Mouse (Mus musculus): ENCODE data around the gene Sap18b. TPM values are rescaled to one million over a fixed set of nuclear protein-coding genes. Genes with fewer than 3 reads are reported as not detected.
"Not testable (repeated sequence)": the region's sequence is repeated elsewhere in the genome, so short reads cannot be mapped to it uniquely, and the experiment has no call there.

Sap18b gene
- polyA plus RNA-seq, 1 experiment from 2014 or later: 348 TPM

- no peak for ATAC-seq (ENCODE audit: insufficient read depth, low FRiP score, low TSS enrichment)
- H3K4me2 ChIP-seq (ENCODE audit: low read depth): no peak overlapping the region
- H3K27me3 ChIP-seq (ENCODE audit: control insufficient read depth, insufficient read depth, low read length): no peaks in the 10 kb centered on the region
- no peaks in the 10 kb centered on the region for H3K9me3 ChIP-seq (ENCODE audit: control insufficient read depth, low read length)
- no peaks in the 10 kb centered on the region; the same call in 1 of the 2 replicates for H3K36me3 ChIP-seq (ENCODE audit: control insufficient read depth, insufficient read depth, low read length)
- DNase-seq (ENCODE audit: low spot score): no peak
- H3K9ac ChIP-seq (ENCODE audit: low read length): no peak overlapping the region
- 91% methylated on average over 2 of the region's 2 CpGs for WGBS
- H3K4me1 ChIP-seq (ENCODE audit: control insufficient read depth, insufficient read depth, low read length): peaks cover 5% of the 10 kb centered on the region
- no peak overlapping the region for H3K4me3 ChIP-seq (ENCODE audit: low read depth, low read length)
- H3K27ac ChIP-seq (ENCODE audit: low read depth, low read length): no peak overlapping the region
Measured at GRCm38 (mm10) chr8:95850326-95850725, 25.2 kb downstream of the Sap18b start.

DNA sequence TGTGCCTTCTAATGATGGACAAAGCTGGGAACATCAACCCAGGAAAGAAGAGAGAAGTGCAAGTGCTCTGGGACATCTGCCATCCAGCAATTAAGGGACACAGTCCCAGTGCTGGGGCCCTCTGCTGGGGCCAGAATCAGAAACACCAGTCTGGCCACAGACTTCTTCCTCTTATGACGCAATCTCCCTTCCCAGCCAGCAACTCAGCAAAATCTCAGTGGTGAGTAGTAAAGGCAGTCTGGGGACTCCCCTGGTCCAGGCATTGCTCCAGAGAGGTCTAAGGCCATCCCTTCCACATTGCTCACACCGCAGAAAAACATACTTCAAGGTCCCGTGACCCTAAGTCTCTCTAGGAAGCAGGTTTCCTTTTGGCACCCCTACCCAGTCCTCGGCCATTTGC, 27.1 kb downstream of the Sap18b start:
- Histone ChIP-seq H3K27me3 (ENCODE audit: control insufficient read depth, insufficient read depth, low read length) (no peaks in the 10 kb centered on the region), H3K9me3 (ENCODE audit: control insufficient read depth, low read length) (no peaks in the 10 kb centered on the region), H3K27ac (ENCODE audit: low read depth, low read length) (no peak overlapping the region), H3K4me3 (ENCODE audit: low read depth, low read length) (no peak overlapping the region; the same call in 1 of the 2 replicates), H3K9ac (ENCODE audit: low read length) (no peak overlapping the region), H3K4me1 (ENCODE audit: control insufficient read depth, insufficient read depth, low read length) (peaks cover 5% of the 10 kb centered on the region), H3K36me3 (ENCODE audit: control insufficient read depth, insufficient read depth, low read length) (no peaks in the 10 kb centered on the region), H3K4me2 (ENCODE audit: low read depth) (peak overlapping the region; percentile 60)
- no peak for DNase-seq (ENCODE audit: low spot score)
- no peak for ATAC-seq (ENCODE audit: insufficient read depth, low FRiP score, low TSS enrichment)
- WGBS: 77% methylated on average over 4 of the region's 4 CpGs

DNA sequence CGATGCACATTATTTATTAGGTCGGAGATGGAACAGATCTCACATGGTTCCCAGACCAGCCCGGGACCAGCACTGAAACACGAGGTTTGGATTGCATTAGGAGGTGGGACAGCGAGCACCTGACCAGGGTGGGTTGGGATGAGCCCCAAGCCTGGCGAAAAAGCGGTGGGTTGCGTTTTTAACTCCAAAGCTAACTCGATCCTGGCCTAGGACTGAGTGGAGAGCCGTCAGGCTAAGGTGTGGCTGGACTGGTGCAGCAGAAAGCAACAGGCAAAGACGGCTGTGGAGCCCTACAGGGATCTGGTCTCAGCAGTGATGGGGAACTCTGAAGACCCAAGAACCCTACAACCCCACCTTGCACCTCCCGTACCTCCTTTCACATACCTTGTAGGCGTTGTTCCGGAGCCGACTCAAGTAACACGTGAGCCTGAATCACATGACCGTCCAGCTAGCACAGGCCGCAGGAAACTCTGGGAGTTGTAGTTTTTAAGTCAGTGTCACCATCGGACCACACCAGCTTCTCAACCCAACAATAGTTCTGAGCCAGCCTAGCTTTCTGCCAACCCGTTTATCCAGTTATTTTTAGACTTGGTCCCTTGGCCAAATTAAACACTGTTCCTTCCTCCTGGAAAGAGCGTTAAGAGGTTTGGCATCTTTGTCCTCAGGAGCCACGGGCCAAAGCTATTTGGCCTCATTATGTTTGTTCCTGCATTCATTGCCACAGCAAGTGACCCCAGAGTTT, 28.1 kb downstream of the Sap18b start, which contains the start of gene Slc38a7:
Slc38a7 (minus strand) TSS at position 438 of the 742 bp plus-strand sequence.
- Histone ChIP-seq H3K27me3 (ENCODE audit: control insufficient read depth, insufficient read depth, low read length) (no peaks in the 10 kb centered on the region), H3K27ac (ENCODE audit: low read depth, low read length) (no peak within 1 kb of the TSS), H3K9me3 (ENCODE audit: control insufficient read depth, low read length) (no peaks in the 10 kb centered on the region), H3K36me3 (ENCODE audit: control insufficient read depth, insufficient read depth, low read length) (no peaks in the 10 kb centered on the region), H3K4me1 (ENCODE audit: control insufficient read depth, insufficient read depth, low read length) (peaks cover 5% of the 10 kb centered on the region), H3K4me2 (ENCODE audit: low read depth) (peak within 1 kb of the TSS; percentile 60), H3K9ac (ENCODE audit: low read length) (peak within 1 kb of the TSS; percentile 57), H3K4me3 (ENCODE audit: low read depth, low read length) (peak within 1 kb of the TSS; percentile 56)
- WGBS: 14% methylated on average over 22 of the region's 22 CpGs
- ATAC-seq (ENCODE audit: insufficient read depth, low FRiP score, low TSS enrichment) (peak; percentile 96), DNase-seq (ENCODE audit: low spot score) (peak; percentile 71)

DNA sequence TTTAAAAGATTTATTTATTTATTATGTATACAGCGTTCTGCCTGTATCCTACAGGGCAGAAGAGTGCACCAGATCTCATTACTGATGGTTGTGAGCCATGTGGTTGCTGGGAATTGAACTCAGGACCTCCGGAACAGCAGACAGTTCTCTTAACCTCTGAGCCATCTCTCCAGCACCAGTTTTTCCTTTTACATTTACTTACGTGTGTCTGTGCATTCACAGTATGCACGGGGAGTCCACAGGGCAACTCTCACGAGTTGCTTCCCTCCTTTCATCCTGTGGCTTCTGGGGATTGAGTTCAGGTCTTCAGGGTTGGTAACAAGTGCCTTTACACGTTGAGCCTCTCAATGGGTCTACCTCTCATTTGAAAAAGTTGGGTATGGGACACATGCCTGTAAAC, 29.0 kb downstream of the Sap18b start:
- Histone ChIP-seq H3K27ac (ENCODE audit: low read depth, low read length) (no peak overlapping the region), H3K4me3 (ENCODE audit: low read depth, low read length) (no peak overlapping the region), H3K9ac (ENCODE audit: low read length) (no peak overlapping the region), H3K4me2 (ENCODE audit: low read depth) (no peak overlapping the region), H3K36me3 (ENCODE audit: control insufficient read depth, insufficient read depth, low read length) (no peaks in the 10 kb centered on the region), H3K4me1 (ENCODE audit: control insufficient read depth, insufficient read depth, low read length) (peaks cover 5% of the 10 kb centered on the region), H3K9me3 (ENCODE audit: control insufficient read depth, low read length) (no peaks in the 10 kb centered on the region), H3K27me3 (ENCODE audit: control insufficient read depth, insufficient read depth, low read length) (no peaks in the 10 kb centered on the region)
- no peak for ATAC-seq (ENCODE audit: insufficient read depth, low FRiP score, low TSS enrichment)
- 86% methylated on average over 6 of the region's 6 CpGs for WGBS
- no peak for DNase-seq (ENCODE audit: low spot score)

DNA sequence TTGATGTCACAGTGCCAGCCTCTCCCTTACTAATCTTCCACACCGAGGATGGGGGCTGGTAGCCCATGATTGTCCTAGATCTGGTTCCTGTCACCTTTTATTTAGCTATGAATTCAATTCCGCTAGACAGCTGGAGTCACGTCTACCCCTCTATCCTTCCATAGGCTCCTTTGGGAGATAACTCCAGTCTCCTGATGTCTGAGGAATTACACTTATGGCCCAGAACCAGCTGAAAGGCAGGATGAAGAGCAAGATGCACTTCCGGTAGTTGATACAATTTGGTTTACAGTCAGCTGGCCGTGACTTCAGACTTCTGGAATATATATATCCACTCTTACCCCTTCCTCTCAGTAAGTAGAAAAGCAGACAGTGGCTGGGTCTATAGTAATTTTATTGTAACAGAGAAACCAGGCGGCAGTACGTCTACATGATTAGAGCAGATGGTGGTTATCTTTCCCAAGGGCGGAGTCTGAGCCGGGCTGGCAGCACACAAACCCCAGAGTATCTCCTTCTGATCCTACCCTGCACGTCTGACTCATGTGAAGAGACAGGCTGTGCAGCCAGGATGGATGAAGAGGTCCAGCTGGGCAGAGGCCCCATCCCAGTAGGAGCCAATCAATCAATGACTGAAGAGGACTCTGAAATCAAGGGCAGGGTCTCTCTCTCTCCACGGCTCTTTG, 38.8 kb downstream of the Sap18b start:
- ATAC-seq (ENCODE audit: insufficient read depth, low FRiP score, low TSS enrichment); DNase-seq (ENCODE audit: low spot score); H3K4me3 ChIP-seq (ENCODE audit: low read depth, low read length); H3K27ac ChIP-seq (ENCODE audit: low read depth, low read length); H3K4me1 ChIP-seq (ENCODE audit: control insufficient read depth, insufficient read depth, low read length); H3K9me3 ChIP-seq (ENCODE audit: control insufficient read depth, low read length); H3K36me3 ChIP-seq (ENCODE audit: control insufficient read depth, insufficient read depth, low read length); H3K4me2 ChIP-seq (ENCODE audit: low read depth); H3K9ac ChIP-seq (ENCODE audit: low read length); H3K27me3 ChIP-seq (ENCODE audit: control insufficient read depth, insufficient read depth, low read length): not testable (repeated sequence)
- WGBS: 79% methylated on average over 10 of the region's 11 CpGs

GRCm38 (mm10) chr8:95864851-95865250, 39.7 kb downstream of the Sap18b start:
- H3K27me3 ChIP-seq (ENCODE audit: control insufficient read depth, insufficient read depth, low read length); ATAC-seq (ENCODE audit: insufficient read depth, low FRiP score, low TSS enrichment); DNase-seq (ENCODE audit: low spot score); H3K4me1 ChIP-seq (ENCODE audit: control insufficient read depth, insufficient read depth, low read length); H3K9ac ChIP-seq (ENCODE audit: low read length); H3K4me2 ChIP-seq (ENCODE audit: low read depth); H3K9me3 ChIP-seq (ENCODE audit: control insufficient read depth, low read length); H3K4me3 ChIP-seq (ENCODE audit: low read depth, low read length); H3K27ac ChIP-seq (ENCODE audit: low read depth, low read length): not testable (repeated sequence)
- 96% methylated on average over 17 of the region's 18 CpGs for WGBS
- H3K36me3 ChIP-seq (ENCODE audit: control insufficient read depth, insufficient read depth, low read length): peaks cover 14% of the 10 kb centered on the region

DNA sequence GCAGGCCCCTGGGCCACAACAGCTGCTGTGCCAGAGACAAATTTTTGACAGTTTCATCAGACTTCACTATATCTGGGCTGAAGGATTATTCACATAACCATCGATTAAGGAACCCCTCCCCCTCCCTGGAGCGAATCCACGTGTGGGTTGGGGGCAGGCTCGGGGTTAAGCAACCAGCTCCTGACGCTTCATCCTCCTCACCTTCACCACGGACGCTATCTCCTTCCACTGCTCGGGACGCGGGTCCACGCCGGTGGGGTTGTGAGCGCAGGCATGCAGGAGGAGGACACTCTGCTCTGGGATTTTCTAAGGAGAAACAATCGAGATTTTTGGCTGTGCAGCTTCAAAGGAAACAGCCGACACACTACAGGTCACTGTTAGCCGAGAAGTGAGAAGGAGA, 46.5 kb downstream of the Sap18b start:
- no peak for ATAC-seq (ENCODE audit: insufficient read depth, low FRiP score, low TSS enrichment)
- no peak overlapping the region for H3K9ac ChIP-seq (ENCODE audit: low read length)
- peaks cover 20% of the 10 kb centered on the region for H3K36me3 ChIP-seq (ENCODE audit: control insufficient read depth, insufficient read depth, low read length)
- H3K4me1 ChIP-seq (ENCODE audit: control insufficient read depth, insufficient read depth, low read length): no peaks in the 10 kb centered on the region
- DNase-seq (ENCODE audit: low spot score): no peak
- WGBS: 94% methylated on average over 15 of the region's 16 CpGs
- H3K27me3 ChIP-seq (ENCODE audit: control insufficient read depth, insufficient read depth, low read length): no peaks in the 10 kb centered on the region
- H3K4me2 ChIP-seq (ENCODE audit: low read depth): no peak overlapping the region
- no peak overlapping the region for H3K4me3 ChIP-seq (ENCODE audit: low read depth, low read length)
- no peak overlapping the region for H3K27ac ChIP-seq (ENCODE audit: low read depth, low read length)
- no peaks in the 10 kb centered on the region for H3K9me3 ChIP-seq (ENCODE audit: control insufficient read depth, low read length)

GRCm38 (mm10) chr8:95875270-95875669, 50.1 kb downstream of the Sap18b start:
- 97% methylated on average over 7 of the region's 7 CpGs for WGBS
- ATAC-seq (ENCODE audit: insufficient read depth, low FRiP score, low TSS enrichment): no peak
- H3K36me3 ChIP-seq (ENCODE audit: control insufficient read depth, insufficient read depth, low read length): peaks cover 12% of the 10 kb centered on the region
- H3K4me1 ChIP-seq (ENCODE audit: control insufficient read depth, insufficient read depth, low read length): no peaks in the 10 kb centered on the region; the same call in 1 of the 2 replicates
- H3K4me3 ChIP-seq (ENCODE audit: low read depth, low read length): no peak overlapping the region
- H3K4me2 ChIP-seq (ENCODE audit: low read depth): no peak overlapping the region
- no peak overlapping the region for H3K27ac ChIP-seq (ENCODE audit: low read depth, low read length)
- no peak for DNase-seq (ENCODE audit: low spot score)
- H3K27me3 ChIP-seq (ENCODE audit: control insufficient read depth, insufficient read depth, low read length): no peaks in the 10 kb centered on the region
- H3K9ac ChIP-seq (ENCODE audit: low read length): no peak overlapping the region
- no peaks in the 10 kb centered on the region for H3K9me3 ChIP-seq (ENCODE audit: control insufficient read depth, low read length)

Measured in neural tube, embryonic 11.5 days (tissue).